Comparison of ENCODE assay signal across 9 mouse cellular contexts in genomic region chr1:193263955-193264598, GRCm38 (mm10). TPM values are rescaled to one million over a fixed set of nuclear protein-coding genes. Genes with fewer than 3 reads are reported as not detected.
DNase-seq lines count a peak whose midpoint lies in the region; ATAC-seq lines count a peak whose summit lies in the region.
"Had no signal": no experiment of that assay in that cellular context is flagged by ENCODE, and none has a peak within 500 bp of the region (broad histone marks: within the 10 kb centered on the region; RNA-seq: fewer than 3 reads in every experiment).

Gene Hsd11b1, minus strand, starts transcription at chr1:193264075.

- H3K9me3 ChIP-seq in heart, embryonic 10.5 days = no peaks in the 10 kb centered on the region
- H3K9me3 ChIP-seq: neural tube, embryonic 12.5 days had no signal

- H3K36me3 ChIP-seq in heart, embryonic 10.5 days = no peaks in the 10 kb centered on the region
- H3K36me3 ChIP-seq: neural tube, embryonic 12.5 days had no signal

- intact Hi-C loops in heart, postnatal 25 days (cut with DNase I) = no loop called here

- no peaks in the 10 kb centered on the region for H3K27me3 ChIP-seq in heart, embryonic 10.5 days (ENCODE audit: insufficient read depth, poor library complexity, severe bottlenecking)
- H3K27me3 ChIP-seq: neural tube, embryonic 12.5 days had no signal

- no peak within 1 kb of the TSS for H3K4me3 ChIP-seq in heart, embryonic 10.5 days
- H3K4me3 ChIP-seq: neural tube, embryonic 12.5 days had no signal

- 0 out of 2 replicates have a peak within 1 kb of the TSS, but pooled peaks have one; percentile 39 for H3K27ac ChIP-seq in heart, embryonic 10.5 days
- H3K27ac ChIP-seq: neural tube, embryonic 12.5 days had no signal

- peak; percentile 98 for ATAC-seq in CD4-positive, CD25-positive, alpha-beta regulatory T cell, adult 4 months
- peak; percentile 78 for ATAC-seq in granulocyte monocyte progenitor cell, adult 5-6 weeks (replicated peaks; ENCODE audit: poor library complexity, severe bottlenecking)
- ATAC-seq in megakaryocyte-erythroid progenitor cell, adult 5-6 weeks (replicated peaks; ENCODE audit: low FRiP score, low TSS enrichment, poor library complexity, severe bottlenecking) = peak; percentile 52; the same call in 1 of the 2 replicates

- DNase-seq in heart, embryonic 10.5 days (ENCODE audit: low spot score) = no peak
- DNase-seq in heart, postnatal 25 days (ENCODE audit: low spot score) = no peak
- DNase-seq in adipocyte (ENCODE audit: low spot score) = no peak
- no peak for DNase-seq in right cerebral cortex, postnatal 10 days (ENCODE audit: low spot score in 2 of 2)
- no peak for DNase-seq in yolk sac, embryonic 10.5 days (ENCODE audit: low spot score)

- peaks cover 22% of the 10 kb centered on the region for H3K4me1 ChIP-seq in heart, embryonic 10.5 days
- H3K4me1 ChIP-seq: neural tube, embryonic 12.5 days had no signal

- WGBS in heart, embryonic 10.5 days = 65% methylated on average over 5 of the region's 5 CpGs

RNA-seq across cellular contexts. Expression of gene Hsd11b1, which starts in this region (rescaled TPM):
- polyA plus RNA-seq in heart, embryonic 10.5 days (2016; fragmentation: Nextera tagmentation; extraction: Ambion mirVana) = 1.0 and 2.2 TPM in 2 replicates
- total RNA-seq in heart, postnatal 25 days (2021) = 1 to 10 TPM; 6.7 to 7.2 TPM
- 100 to 1,000 TPM; 171 to 174 TPM for polyA plus RNA-seq in CD4-positive, CD25-positive, alpha-beta regulatory T cell, adult 4 months (2017; shearing (Covaris generic))
- 19.3 and 43.7 TPM in 2 replicates for total RNA-seq in granulocyte monocyte progenitor cell, adult 5-6 weeks (2014; fragmentation: Nextera tagmentation)
- 27.4 and 31.4 TPM in 2 replicates for total RNA-seq in granulocyte monocyte progenitor cell, adult 5-6 weeks (2017)
- not detected in 2 replicates for total RNA-seq in megakaryocyte-erythroid progenitor cell, adult 5-6 weeks (2014; fragmentation: Nextera tagmentation)
- 0.91 TPM in 1 of 2 replicates, not detected in the other for total RNA-seq in megakaryocyte-erythroid progenitor cell, adult 5-6 weeks (2017)
- polyA plus RNA-seq: neural tube, embryonic 12.5 days had no signal

Comparison
In these comparisons a context has a peak if more than half of its experiments do, and no peak if none do; other contexts are left out.
1. RNA of gene Hsd11b1 (total RNA-seq): 19.3 to 43.7 TPM in granulocyte monocyte progenitor cell, adult 5-6 weeks and 6.7 to 7.2 TPM in heart, postnatal 25 days; 0.91 TPM in megakaryocyte-erythroid progenitor cell, adult 5-6 weeks; every median in the first group is over 4 times any median in the second.
2. RNA of gene Hsd11b1 (polyA plus RNA-seq): 171 to 174 TPM in CD4-positive, CD25-positive, alpha-beta regulatory T cell, adult 4 months; 1.0 to 2.2 TPM in heart, embryonic 10.5 days; every median in the first group is over 10 times any median in the second.
3. Peak in ATAC-seq in megakaryocyte-erythroid progenitor cell, adult 5-6 weeks; RNA of the gene not detected or under 1 TPM.
4. Peak in every context shown above with its lines, with median percentiles within 50 percentile points of each other: ATAC-seq.